Mouse (Mus musculus): ENCODE measurements at regions not wholly inside any gene's neighbourhood (a gene's known extent, or its start where the extent isn't known, plus 50 kb on each side); places are given as distances from the start of the nearest gene placed in this dataset.

DNA sequence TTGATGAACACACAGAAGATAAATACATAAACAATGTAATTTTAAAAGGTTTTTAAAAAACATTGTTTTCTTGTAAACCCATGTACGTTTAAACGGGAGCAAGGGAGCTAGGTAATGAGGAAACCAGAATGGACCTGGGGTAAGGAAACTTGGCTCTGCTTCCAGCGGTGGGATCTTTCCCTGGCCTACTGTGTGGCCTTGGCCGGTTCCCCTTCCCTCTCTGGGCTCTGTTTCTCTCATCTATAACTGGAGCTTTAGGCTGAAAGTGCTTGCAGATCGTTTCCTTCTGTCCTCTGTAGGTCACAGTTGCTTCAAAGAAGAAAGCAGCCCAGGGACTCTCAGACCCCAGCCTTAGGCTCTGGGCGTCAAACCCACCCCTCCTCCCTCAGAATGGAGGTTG, 285.1 kb upstream of the Zmiz1 start:
- no peak for TF ChIP-seq CTCF (conservative IDR thresholded peaks at IDR 0.05; ENCODE audit: low read length)
- no peak for TF ChIP-seq NANOG (IDR thresholded peaks at IDR 0.05; ENCODE audit: borderline replicate concordance, low read length)
